Mouse (Mus musculus) leukemia stem cell, adult 10-12 weeks (primary cell): ENCODE measurements around the gene Usp16. TPM values are rescaled to one million over a fixed set of nuclear protein-coding genes. Genes with fewer than 3 reads are reported as not detected.

Experiments
- polyA plus RNA-seq: library from polyadenylated mRNA; stranded (reverse); fragments of >175 nt; gene quantifications from 2 replicates; pipeline ENCODE4 v1.2.3, GENCODE M21; 2012; ENCODE audit warnings: low replicate concordance

Gene Usp16
- 8.4 and 16.4 TPM in 2 replicates for polyA plus RNA-seq

GRCm38 (mm10) chr16:87454419-87455179 lies at the start of gene Usp16:
Usp16 (plus strand) TSS chr16:87454703.

GRCm38 (mm10) chr16:87432033-87432814 lies 22.3 kb upstream of the Usp16 start, which contains the start of gene Ltn1:
Ltn1 (minus strand) TSS chr16:87432612.

GRCm38 (mm10) chr16:87440184-87440686 lies 14.3 kb upstream of the Usp16 start, which contains the start of gene Rwdd2b:
Rwdd2b (minus strand) TSS chr16:87440573.

GRCm38 (mm10) chr16:87495716-87496447 lies 41.4 kb downstream of the Usp16 start, which contains the start of gene Cct8:
Cct8 (minus strand) TSS chr16:87495873.

Other genes starting within 250 kb of the Usp16 start
- gene N6amt1, start 100.5 kb upstream of the Usp16 start, polyA plus RNA-seq: 3.6 and 5.2 TPM in 2 replicates
- gene Ltn1, start 22.1 kb upstream of the Usp16 start, polyA plus RNA-seq: 1.3 and 2.4 TPM in 2 replicates
- 0.73 and 1.9 TPM in 2 replicates for gene Rwdd2b, start 14.1 kb upstream of the Usp16 start, polyA plus RNA-seq
- 28.8 and 54.3 TPM in 2 replicates for gene Cct8, start 41.2 kb downstream of the Usp16 start, polyA plus RNA-seq
- gene Map3k7cl, start 98.6 kb downstream of the Usp16 start, polyA plus RNA-seq: not detected in 2 replicates
- gene Bach1, start 244.2 kb downstream of the Usp16 start, polyA plus RNA-seq: 5.9 and 8.5 TPM in 2 replicates